9 mouse cellular contexts compared by ENCODE assay signal in genomic region chr1:133328896-133329637, GRCm38 (mm10). TPM values are rescaled to one million over a fixed set of nuclear protein-coding genes. Genes with fewer than 3 reads are reported as not detected.
DNase-seq lines count a peak whose midpoint lies in the region; ATAC-seq lines count a peak whose summit lies in the region.
"Had no signal": no experiment of that assay in that cellular context is flagged by ENCODE, and none has a peak within 500 bp of the region (broad histone marks: within the 10 kb centered on the region; RNA-seq: fewer than 3 reads in every experiment).

No protein-coding gene starts in this region.

- H3K4me1 ChIP-seq in heart, embryonic 12.5 days (replicated peaks), result peaks cover 9% of the 10 kb centered on the region; the same call in 1 of the 2 replicates
- H3K4me1 ChIP-seq in embryonic facial prominence, embryonic 14.5 days (ENCODE audit: control insufficient read depth, insufficient read depth, low read length), result peaks cover 2% of the 10 kb centered on the region; the same call in 1 of the 2 replicates
- peaks cover 6% of the 10 kb centered on the region for H3K4me1 ChIP-seq in limb, embryonic 13.5 days
- H3K4me1 ChIP-seq in midbrain, embryonic 14.5 days (ENCODE audit: control insufficient read depth, insufficient read depth, low read length), result peaks cover 21% of the 10 kb centered on the region

- no peak overlapping the region for H3K27ac ChIP-seq in heart, embryonic 12.5 days (ENCODE audit: poor library complexity, severe bottlenecking)
- H3K27ac ChIP-seq in embryonic facial prominence, embryonic 14.5 days (replicated peaks; ENCODE audit: low read depth, low read length), result no peak overlapping the region
- H3K27ac ChIP-seq in limb, embryonic 13.5 days, result no peak overlapping the region
- no peak overlapping the region for H3K27ac ChIP-seq in midbrain, embryonic 14.5 days (replicated peaks; ENCODE audit: low read depth, low read length)

- H3K9me3 ChIP-seq in heart, embryonic 12.5 days (replicated peaks), result no peaks in the 10 kb centered on the region
- no peaks in the 10 kb centered on the region for H3K9me3 ChIP-seq in embryonic facial prominence, embryonic 14.5 days (ENCODE audit: control insufficient read depth, low read length)
- no peaks in the 10 kb centered on the region for H3K9me3 ChIP-seq in limb, embryonic 13.5 days
- H3K9me3 ChIP-seq in midbrain, embryonic 14.5 days (ENCODE audit: control insufficient read depth, low read length), result no peaks in the 10 kb centered on the region

- no peak for DNase-seq in heart, adult 18-20 months
- DNase-seq in embryonic facial prominence, embryonic 14.5 days (ENCODE audit: low spot score), result no peak
- DNase-seq in midbrain, embryonic 14.5 days, result peak; percentile 31
- DNase-seq in layer of hippocampus, adult 9-10 months (ENCODE audit: low spot score), result no peak
- DNase-seq in right cerebral cortex, postnatal 14 days, result no peak

- H3K4me3 ChIP-seq in heart, embryonic 12.5 days, result peak overlapping the region; percentile 40
- H3K4me3 ChIP-seq in embryonic facial prominence, embryonic 14.5 days (ENCODE audit: low read depth, low read length), result peak overlapping the region; percentile 28
- H3K4me3 ChIP-seq in limb, embryonic 13.5 days, result peak overlapping the region; percentile 40
- H3K4me3 ChIP-seq in midbrain, embryonic 14.5 days (replicated peaks; ENCODE audit: low read depth, low read length), result peak overlapping the region; percentile 28; the same call in 1 of the 2 replicates

- H3K4me2 ChIP-seq in heart, embryonic 12.5 days, result peak overlapping the region; percentile 78
- H3K4me2 ChIP-seq in embryonic facial prominence, embryonic 14.5 days (ENCODE audit: low read depth, low read length), result peak overlapping the region; percentile 52
- H3K4me2 ChIP-seq in limb, embryonic 13.5 days (replicated peaks), result peak overlapping the region; percentile 67
- peak overlapping the region; percentile 55 for H3K4me2 ChIP-seq in midbrain, embryonic 14.5 days (ENCODE audit: low read length)

- H3K9ac ChIP-seq in heart, embryonic 12.5 days, result peak overlapping the region; percentile 64
- H3K9ac ChIP-seq in embryonic facial prominence, embryonic 14.5 days (ENCODE audit: low read depth, low read length), result peak overlapping the region; percentile 40; the same call in 1 of the 2 replicates
- H3K9ac ChIP-seq in limb, embryonic 13.5 days, result peak overlapping the region; percentile 53
- no peak overlapping the region; the same call in 1 of the 2 replicates for H3K9ac ChIP-seq in midbrain, embryonic 14.5 days (replicated peaks; ENCODE audit: low read length)

- H3K27me3 ChIP-seq in heart, embryonic 12.5 days (replicated peaks), result peaks cover 57% of the 10 kb centered on the region
- peaks cover 31% of the 10 kb centered on the region for H3K27me3 ChIP-seq in embryonic facial prominence, embryonic 14.5 days (replicated peaks; ENCODE audit: control insufficient read depth, insufficient read depth, low read length)
- H3K27me3 ChIP-seq in limb, embryonic 13.5 days, result peaks cover 50% of the 10 kb centered on the region
- peaks cover 10% of the 10 kb centered on the region; the same call in 1 of the 2 replicates for H3K27me3 ChIP-seq in midbrain, embryonic 14.5 days (ENCODE audit: control insufficient read depth, insufficient read depth, low read length)

- no peak for ATAC-seq in heart, embryonic 12.5 days (ENCODE audit: insufficient number of reproducible peaks, low FRiP score)
- ATAC-seq in embryonic facial prominence, embryonic 14.5 days (ENCODE audit: low read depth), result 0 out of 2 replicates have a peak, but pooled peaks have one; percentile 9
- no peak for ATAC-seq in limb, embryonic 13.5 days (ENCODE audit: low FRiP score, low read depth)
- no peak for ATAC-seq in midbrain, embryonic 14.5 days (ENCODE audit: low FRiP score, low TSS enrichment)
- no peak for ATAC-seq in inflammation-experienced regulatory T-cells, adult 6 months

- WGBS in heart, embryonic 12.5 days, result 8% methylated on average over 34 of the region's 34 CpGs
- 8% methylated on average over 30 of the region's 34 CpGs for WGBS in embryonic facial prominence, embryonic 14.5 days
- 7% methylated on average over 34 of the region's 34 CpGs for WGBS in limb, embryonic 13.5 days
- WGBS in midbrain, embryonic 14.5 days, result 9% methylated on average over 34 of the region's 34 CpGs

- H3K36me3 ChIP-seq in heart, embryonic 12.5 days, result no peaks in the 10 kb centered on the region
- no peaks in the 10 kb centered on the region for H3K36me3 ChIP-seq in embryonic facial prominence, embryonic 14.5 days (ENCODE audit: control insufficient read depth, insufficient read depth, low read length)
- no peaks in the 10 kb centered on the region for H3K36me3 ChIP-seq in limb, embryonic 13.5 days
- no peaks in the 10 kb centered on the region for H3K36me3 ChIP-seq in midbrain, embryonic 14.5 days (ENCODE audit: control insufficient read depth, insufficient read depth, low read length)

RNA-seq across cellular contexts. Expression of gene Kiss1, which starts 7.4 kb away (rescaled TPM):
- polyA plus RNA-seq in heart, embryonic 12.5 days (2016; fragmentation: Nextera tagmentation; extraction: Ambion mirVana), result not detected in 2 replicates
- total RNA-seq in heart, adult 18-20 months (2021), result not detected
- polyA plus RNA-seq in embryonic facial prominence, embryonic 14.5 days (2014; fragmentation: Nextera tagmentation; extraction: Ambion mirVana), result not detected in 2 replicates
- not detected in 2 replicates for polyA plus RNA-seq in limb, embryonic 13.5 days (2015; fragmentation: Nextera tagmentation; extraction: Ambion mirVana)
- polyA plus RNA-seq in midbrain, embryonic 14.5 days (2014; fragmentation: Nextera tagmentation; extraction: Ambion mirVana), result not detected in 2 replicates
- not detected for polyA plus RNA-seq in inflammation-experienced regulatory T-cells, adult 6 months (2017; shearing (Covaris generic))
- polyA plus RNA-seq: cortical plate, adult 2 months had no signal

RNA-seq across cellular contexts. Expression of gene Golt1a, which starts 19.5 kb away (rescaled TPM):
- polyA plus RNA-seq in heart, embryonic 12.5 days (2016; fragmentation: Nextera tagmentation; extraction: Ambion mirVana), result not detected in 2 replicates
- not detected for total RNA-seq in heart, adult 18-20 months (2021)
- polyA plus RNA-seq in embryonic facial prominence, embryonic 14.5 days (2014; fragmentation: Nextera tagmentation; extraction: Ambion mirVana), result not detected in 2 replicates
- not detected in 2 replicates for polyA plus RNA-seq in limb, embryonic 13.5 days (2015; fragmentation: Nextera tagmentation; extraction: Ambion mirVana)
- polyA plus RNA-seq in midbrain, embryonic 14.5 days (2014; fragmentation: Nextera tagmentation; extraction: Ambion mirVana), result not detected in 2 replicates
- not detected for polyA plus RNA-seq in inflammation-experienced regulatory T-cells, adult 6 months (2017; shearing (Covaris generic))

RNA-seq across cellular contexts. Expression of gene Ren1, which starts 21.2 kb away (rescaled TPM):
- polyA plus RNA-seq in heart, embryonic 12.5 days (2016; fragmentation: Nextera tagmentation; extraction: Ambion mirVana), result 0.18 TPM in 1 of 2 replicates, not detected in the other
- total RNA-seq in heart, adult 18-20 months (2021), result not detected
- 5.9 and 6.6 TPM in 2 replicates for polyA plus RNA-seq in embryonic facial prominence, embryonic 14.5 days (2014; fragmentation: Nextera tagmentation; extraction: Ambion mirVana)
- polyA plus RNA-seq in limb, embryonic 13.5 days (2015; fragmentation: Nextera tagmentation; extraction: Ambion mirVana), result 0.31 and 0.43 TPM in 2 replicates
- polyA plus RNA-seq in midbrain, embryonic 14.5 days (2014; fragmentation: Nextera tagmentation; extraction: Ambion mirVana), result not detected in 2 replicates
- not detected for polyA plus RNA-seq in inflammation-experienced regulatory T-cells, adult 6 months (2017; shearing (Covaris generic))

RNA-seq across cellular contexts. Expression of gene Etnk2, which starts 34.3 kb away (rescaled TPM):
- 1.7 and 2.1 TPM in 2 replicates for polyA plus RNA-seq in heart, embryonic 12.5 days (2016; fragmentation: Nextera tagmentation; extraction: Ambion mirVana)
- under 1 TPM; 0.21 to 0.52 TPM for total RNA-seq in heart, adult 18-20 months (2021)
- 3.3 and 3.4 TPM in 2 replicates for polyA plus RNA-seq in embryonic facial prominence, embryonic 14.5 days (2014; fragmentation: Nextera tagmentation; extraction: Ambion mirVana)
- polyA plus RNA-seq in limb, embryonic 13.5 days (2015; fragmentation: Nextera tagmentation; extraction: Ambion mirVana), result 1.4 and 1.7 TPM in 2 replicates
- polyA plus RNA-seq in midbrain, embryonic 14.5 days (2014; fragmentation: Nextera tagmentation; extraction: Ambion mirVana), result 11.2 and 15.6 TPM in 2 replicates
- not detected for polyA plus RNA-seq in inflammation-experienced regulatory T-cells, adult 6 months (2017; shearing (Covaris generic))
